Mouse (Mus musculus) cerebellum, postnatal 10 days (tissue): ENCODE results near the gene BC080695.
"Not testable (repeated sequence)": the region's sequence is repeated elsewhere in the genome, so short reads cannot be mapped to it uniquely, and the experiment has no call there.

Experiments used
- DNase-seq, 2 experiments: peaks; one replicate each; pipeline ENCODE4 v3.0.0; 2021; ENCODE audit warnings: mixed read lengths in 2 of 2

The BC080695 gene

GRCm38 (mm10) chr4:143551400-143551799 lies at the start of gene BC080695, which contains the start of gene Gm13057:
Gene BC080695 (plus strand): TSS chr4:143551700.
Gene Gm13057 (plus strand): TSS chr4:143551709.
- DNase-seq, result not testable (repeated sequence)

- DNase-seq, result no peak
These were observed 40.5 kb upstream of the BC080695 start, which contains the start of gene Gm13043 for GRCm38 (mm10) chr4:143511043-143511442. Gene Gm13043 (plus strand): TSS chr4:143511343.

- not testable (repeated sequence) for DNase-seq
These were observed 15.8 kb upstream of the BC080695 start, which contains the start of gene Gm13040 for GRCm38 (mm10) chr4:143535654-143536053. Gene Gm13040 (plus strand): TSS chr4:143535954.

GRCm38 (mm10) chr4:143611927-143612326 lies 60.4 kb downstream of the BC080695 start:
- DNase-seq, result not testable (repeated sequence)

GRCm38 (mm10) chr4:143614703-143615102 lies 63.2 kb downstream of the BC080695 start, which contains the start of gene Gm13083:
Gene Gm13083 (plus strand): TSS chr4:143615003.
- DNase-seq, result not testable (repeated sequence)

GRCm38 (mm10) chr4:143618101-143618500 lies 66.6 kb downstream of the BC080695 start:
- DNase-seq, result not testable (repeated sequence)
